Mouse (Mus musculus) forebrain, embryonic 15.5 days (tissue): ENCODE measurements around the gene Gm47791. TPM values are rescaled to one million over a fixed set of nuclear protein-coding genes. Genes with fewer than 3 reads are reported as not detected.

Experiments
- ATAC-seq: fragments of 200-750 bp; cut with Nextera tagmentation; replicated peaks from 2 replicates; pipeline ENCODE4 v1.8.0; 2017; ENCODE audit warnings: mild to moderate bottlenecking, moderate TSS enrichment, moderate library complexity
- H3K27ac ChIP-seq: fragments of 300-500 bp; sonication (generic); replicated peaks from 2 replicates; pipeline ENCODE4 v1.5.1; 2015; ENCODE audit warnings: mild to moderate bottlenecking, inconsistent platforms
- H3K27me3 ChIP-seq: fragments of 300-500 bp; sonication (generic); 2 replicates; pipeline ENCODE4 v1.6.1; 2015; ENCODE audit warnings: inconsistent platforms
- H3K36me3 ChIP-seq: fragments of 300-500 bp; sonication (generic); 2 replicates; pipeline ENCODE4 v1.6.1; 2015; ENCODE audit warnings: mild to moderate bottlenecking, inconsistent platforms
- H3K4me1 ChIP-seq: fragments of 300-500 bp; sonication (generic); 2 replicates; pipeline ENCODE4 v1.6.1; 2015; ENCODE audit warnings: inconsistent platforms
- H3K4me2 ChIP-seq: fragments of 300-500 bp; sonication (generic); replicated peaks from 2 replicates; pipeline ENCODE4 v1.6.1; 2015; ENCODE audit warnings: mild to moderate bottlenecking, inconsistent platforms
- H3K4me3 ChIP-seq: fragments of 300-500 bp; sonication (generic); 2 replicates; pipeline ENCODE4 v1.5.1; 2015; ENCODE audit warnings: mild to moderate bottlenecking, inconsistent platforms
- H3K9ac ChIP-seq: fragments of 300-500 bp; sonication (generic); replicated peaks from 2 replicates; pipeline ENCODE4 v1.6.1; 2015; ENCODE audit warnings: mild to moderate bottlenecking, inconsistent platforms
- H3K9me3 ChIP-seq: fragments of 300-500 bp; sonication (generic); 2 replicates; pipeline ENCODE4 v1.6.1; 2016; ENCODE audit warnings: inconsistent platforms
- WGBS: fragments of 180-500 bp; shearing (Covaris S2); methylation state at CpG from one replicate; pipeline ENCODE4 v1.1.7; 2015; ENCODE audit warnings: mixed read lengths; 5-methylcytosine and 5-hydroxymethylcytosine counted together
- polyA plus RNA-seq: library from polyadenylated mRNA; unstranded; fragments of >200 nt; fragmentation: Nextera tagmentation; extraction: Ambion mirVana; gene quantifications from 2 replicates; pipeline ENCODE4 v1.2.1, GENCODE M21; 2015

Gm47791 gene
- polyA plus RNA-seq, 1 experiment from 2014 or later = not detected

- H3K9ac ChIP-seq = no peak overlapping the region
- WGBS = 85% methylated on average over 6 of the region's 6 CpGs
- H3K27me3 ChIP-seq = no peaks in the 10 kb centered on the region
- no peak overlapping the region for H3K4me2 ChIP-seq
- H3K4me1 ChIP-seq = no peaks in the 10 kb centered on the region
- no peak overlapping the region for H3K4me3 ChIP-seq
- no peak for ATAC-seq
- H3K9me3 ChIP-seq = no peaks in the 10 kb centered on the region
- no peak overlapping the region for H3K27ac ChIP-seq
- H3K36me3 ChIP-seq = no peaks in the 10 kb centered on the region
These were observed 8.4 kb upstream of the Gm47791 start for GRCm38 (mm10) chr1:82779388-82779966.

- ATAC-seq = no peak
- H3K27ac ChIP-seq = no peak overlapping the region
- H3K4me1 ChIP-seq = no peaks in the 10 kb centered on the region
- H3K9ac ChIP-seq = no peak overlapping the region
- H3K9me3 ChIP-seq = no peaks in the 10 kb centered on the region
- no peaks in the 10 kb centered on the region for H3K36me3 ChIP-seq
- 93% methylated on average over 4 of the region's 4 CpGs for WGBS
- H3K4me2 ChIP-seq = no peak overlapping the region
- no peak overlapping the region for H3K4me3 ChIP-seq
- H3K27me3 ChIP-seq = no peaks in the 10 kb centered on the region
These were observed 4.2 kb upstream of the Gm47791 start for GRCm38 (mm10) chr1:82775293-82775692.

- Histone ChIP-seq H3K27me3 (no peaks in the 10 kb centered on the region), H3K4me1 (no peaks in the 10 kb centered on the region), H3K27ac (no peak overlapping the region), H3K4me3 (no peak overlapping the region), H3K36me3 (no peaks in the 10 kb centered on the region), H3K9me3 (no peaks in the 10 kb centered on the region), H3K9ac (no peak overlapping the region), H3K4me2 (no peak overlapping the region)
- ATAC-seq = no peak
- 67% methylated on average over 5 of the region's 5 CpGs for WGBS
These were observed 2.2 kb upstream of the Gm47791 start for GRCm38 (mm10) chr1:82773208-82773607.

GRCm38 (mm10) chr1:82772428-82772827 is 1.4 kb upstream of the Gm47791 start:
- H3K4me3 ChIP-seq = no peak overlapping the region
- WGBS = 86% methylated on average over 4 of the region's 4 CpGs
- no peak overlapping the region for H3K4me2 ChIP-seq
- no peak for ATAC-seq
- no peaks in the 10 kb centered on the region for H3K27me3 ChIP-seq
- H3K9ac ChIP-seq = no peak overlapping the region
- H3K36me3 ChIP-seq = no peaks in the 10 kb centered on the region
- H3K27ac ChIP-seq = no peak overlapping the region
- H3K9me3 ChIP-seq = no peaks in the 10 kb centered on the region
- H3K4me1 ChIP-seq = no peaks in the 10 kb centered on the region

- no peak within 1 kb of the TSS for H3K4me3 ChIP-seq
- no peaks in the 10 kb centered on the region for H3K27me3 ChIP-seq
- H3K9me3 ChIP-seq = no peaks in the 10 kb centered on the region
- no peak for ATAC-seq
- 88% methylated on average over 5 of the region's 5 CpGs for WGBS
- no peak within 1 kb of the TSS for H3K27ac ChIP-seq
- H3K9ac ChIP-seq = no peak within 1 kb of the TSS
- H3K4me1 ChIP-seq = no peaks in the 10 kb centered on the region
- H3K4me2 ChIP-seq = no peak within 1 kb of the TSS
- H3K36me3 ChIP-seq = no peaks in the 10 kb centered on the region
These were observed 2.8 kb downstream of the Gm47791 start, which contains the start of gene Tm4sf20 for GRCm38 (mm10) chr1:82768269-82768668. Tm4sf20 (minus strand) TSS chr1:82768461.

- Histone ChIP-seq H3K9ac (no peak overlapping the region), H3K4me3 (no peak overlapping the region), H3K27ac (no peak overlapping the region), H3K9me3 (no peaks in the 10 kb centered on the region), H3K4me1 (no peaks in the 10 kb centered on the region), H3K36me3 (peaks cover 7% of the 10 kb centered on the region; the same call in 1 of the 2 replicates), H3K27me3 (no peaks in the 10 kb centered on the region), H3K4me2 (no peak overlapping the region)
- 89% methylated on average over 4 of the region's 4 CpGs for WGBS
- no peak for ATAC-seq
These were observed 4.4 kb downstream of the Gm47791 start for GRCm38 (mm10) chr1:82766641-82767040.

- Histone ChIP-seq H3K9ac (no peak overlapping the region), H3K4me1 (no peaks in the 10 kb centered on the region), H3K4me2 (no peak overlapping the region), H3K27me3 (no peaks in the 10 kb centered on the region), H3K36me3 (peaks cover 9% of the 10 kb centered on the region; the same call in 1 of the 2 replicates), H3K9me3 (no peaks in the 10 kb centered on the region), H3K4me3 (no peak overlapping the region), H3K27ac (no peak overlapping the region)
- ATAC-seq = no peak
- WGBS = 83% methylated on average over 1 of the region's 1 CpGs
These were observed 4.8 kb downstream of the Gm47791 start for GRCm38 (mm10) chr1:82766227-82766626.

GRCm38 (mm10) chr1:82762274-82762673 is 8.8 kb downstream of the Gm47791 start:
- 91% methylated on average over 1 of the region's 1 CpGs for WGBS
- H3K27ac ChIP-seq = no peak overlapping the region
- H3K4me2 ChIP-seq = no peak overlapping the region
- no peaks in the 10 kb centered on the region for H3K27me3 ChIP-seq
- H3K4me1 ChIP-seq = no peaks in the 10 kb centered on the region
- H3K9me3 ChIP-seq = no peaks in the 10 kb centered on the region
- H3K4me3 ChIP-seq = no peak overlapping the region
- H3K9ac ChIP-seq = no peak overlapping the region
- no peak for ATAC-seq
- H3K36me3 ChIP-seq = peaks cover 9% of the 10 kb centered on the region; the same call in 1 of the 2 replicates

GRCm38 (mm10) chr1:82761454-82762169 is 9.4 kb downstream of the Gm47791 start:
- ATAC-seq = no peak
- H3K9me3 ChIP-seq = no peaks in the 10 kb centered on the region
- 93% methylated on average over 8 of the region's 8 CpGs for WGBS
- no peaks in the 10 kb centered on the region for H3K4me1 ChIP-seq
- H3K36me3 ChIP-seq = peaks cover 9% of the 10 kb centered on the region; the same call in 1 of the 2 replicates
- no peaks in the 10 kb centered on the region for H3K27me3 ChIP-seq
- no peak overlapping the region for H3K9ac ChIP-seq
- no peak overlapping the region for H3K4me3 ChIP-seq
- H3K27ac ChIP-seq = no peak overlapping the region
- H3K4me2 ChIP-seq = no peak overlapping the region

- H3K4me3 ChIP-seq = no peak overlapping the region
- no peaks in the 10 kb centered on the region for H3K9me3 ChIP-seq
- no peak overlapping the region for H3K9ac ChIP-seq
- H3K4me1 ChIP-seq = no peaks in the 10 kb centered on the region
- H3K4me2 ChIP-seq = no peak overlapping the region
- H3K36me3 ChIP-seq = peaks cover 23% of the 10 kb centered on the region
- H3K27ac ChIP-seq = no peak overlapping the region
- H3K27me3 ChIP-seq = no peaks in the 10 kb centered on the region
- no peak for ATAC-seq
- WGBS = 91% methylated on average over 1 of the region's 1 CpGs
These were observed 11.5 kb downstream of the Gm47791 start for GRCm38 (mm10) chr1:82759520-82759919.

- H3K27ac ChIP-seq = no peak overlapping the region
- H3K4me2 ChIP-seq = no peak overlapping the region
- no peak overlapping the region for H3K4me3 ChIP-seq
- no peaks in the 10 kb centered on the region for H3K9me3 ChIP-seq
- no peak overlapping the region for H3K9ac ChIP-seq
- WGBS = 84% methylated on average over 2 of the region's 2 CpGs
- no peaks in the 10 kb centered on the region for H3K4me1 ChIP-seq
- H3K36me3 ChIP-seq = peaks cover 22% of the 10 kb centered on the region
- ATAC-seq = no peak
- no peaks in the 10 kb centered on the region for H3K27me3 ChIP-seq
These were observed 23.2 kb downstream of the Gm47791 start for GRCm38 (mm10) chr1:82747714-82748452.

- peaks cover 26% of the 10 kb centered on the region for H3K36me3 ChIP-seq
- H3K4me3 ChIP-seq = no peak overlapping the region
- no peaks in the 10 kb centered on the region for H3K9me3 ChIP-seq
- no peak for ATAC-seq
- no peaks in the 10 kb centered on the region for H3K27me3 ChIP-seq
- no peaks in the 10 kb centered on the region for H3K4me1 ChIP-seq
- no peak overlapping the region for H3K9ac ChIP-seq
- no peak overlapping the region for H3K4me2 ChIP-seq
- 81% methylated on average over 4 of the region's 4 CpGs for WGBS
- H3K27ac ChIP-seq = no peak overlapping the region
These were observed 24.6 kb downstream of the Gm47791 start for GRCm38 (mm10) chr1:82746408-82746807.
